Mouse (Mus musculus): ENCODE measurements at regions not wholly inside any gene's neighbourhood (a gene's known extent, or its start where the extent isn't known, plus 50 kb on each side); places are given as distances from the start of the nearest gene placed in this dataset.

DNA sequence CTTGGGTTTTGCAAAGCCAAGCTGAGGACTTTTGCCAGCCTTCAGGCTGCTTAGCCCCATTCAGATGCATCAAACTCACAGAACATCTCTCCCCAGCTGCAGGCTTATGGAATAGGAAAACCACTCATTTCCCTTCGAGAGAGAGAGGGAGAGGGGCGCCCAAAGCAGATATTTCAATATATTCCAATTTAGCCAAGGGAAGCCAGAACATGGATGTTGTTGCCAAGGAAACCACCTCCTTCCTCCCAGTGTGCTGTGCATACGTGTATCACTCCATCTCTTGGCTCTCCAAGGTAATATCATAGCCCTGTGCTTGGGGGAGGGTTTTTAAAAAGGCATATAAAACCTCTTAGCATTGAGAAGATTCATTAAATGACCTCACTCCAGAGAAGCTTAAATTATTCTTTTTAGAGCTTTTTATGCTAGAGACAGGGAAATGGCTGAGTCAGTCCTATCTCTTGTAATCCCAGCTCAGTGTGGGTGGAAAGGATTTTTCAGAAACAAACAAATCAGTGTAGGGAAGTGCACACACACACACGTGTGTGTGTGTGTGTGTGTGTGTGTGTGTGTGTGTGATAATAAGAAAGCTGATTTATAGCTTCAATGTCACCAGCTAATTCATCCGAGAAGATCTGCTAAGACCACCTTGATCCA lies 245.1 kb downstream of the Rps24 start:
- no peak for DNase-seq (ENCODE audit: low read depth, low spot score)

DNA sequence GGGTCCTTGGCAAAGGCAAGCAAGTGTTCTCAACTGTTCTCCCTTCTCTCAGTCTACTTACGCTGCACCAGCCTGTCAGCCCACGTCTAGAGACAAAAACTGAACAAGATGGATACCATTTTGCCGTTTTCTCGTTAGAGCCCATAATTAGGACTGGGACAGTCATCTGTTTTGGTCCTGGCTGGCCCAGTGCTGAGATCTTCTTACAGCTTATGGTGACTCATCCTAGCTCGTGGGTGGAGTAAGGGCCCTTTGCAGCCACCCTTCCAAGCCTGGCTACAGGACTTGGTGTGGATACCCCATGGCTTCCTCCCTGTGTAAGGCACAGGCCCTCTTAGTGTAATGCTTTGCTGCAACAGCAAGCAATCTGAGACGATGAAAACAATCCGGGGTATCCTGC lies 246.4 kb downstream of the Rps24 start:
- DNase-seq (ENCODE audit: low read depth, low spot score) = no peak

DNA sequence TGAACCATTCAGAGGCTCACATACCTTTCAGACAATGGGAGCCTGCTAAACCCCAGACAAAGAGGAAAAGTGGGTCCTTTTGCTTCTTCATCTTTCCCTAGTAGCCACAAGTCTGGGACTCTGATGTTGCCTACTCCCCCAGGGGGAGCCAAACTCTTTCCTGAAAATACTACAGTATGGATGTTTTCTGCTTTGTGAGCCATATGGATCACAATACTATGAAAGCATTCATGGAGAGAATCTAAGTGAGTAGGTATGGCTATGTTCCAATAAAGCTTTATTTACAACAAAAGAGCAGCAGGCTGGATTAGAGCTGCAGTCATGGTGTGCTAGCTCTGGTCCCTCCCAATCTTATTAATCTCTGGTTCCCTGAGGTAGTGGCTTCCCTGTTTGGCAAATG lies 251.9 kb downstream of the Rps24 start:
- no peak for DNase-seq (ENCODE audit: low read depth, low spot score)

DNA sequence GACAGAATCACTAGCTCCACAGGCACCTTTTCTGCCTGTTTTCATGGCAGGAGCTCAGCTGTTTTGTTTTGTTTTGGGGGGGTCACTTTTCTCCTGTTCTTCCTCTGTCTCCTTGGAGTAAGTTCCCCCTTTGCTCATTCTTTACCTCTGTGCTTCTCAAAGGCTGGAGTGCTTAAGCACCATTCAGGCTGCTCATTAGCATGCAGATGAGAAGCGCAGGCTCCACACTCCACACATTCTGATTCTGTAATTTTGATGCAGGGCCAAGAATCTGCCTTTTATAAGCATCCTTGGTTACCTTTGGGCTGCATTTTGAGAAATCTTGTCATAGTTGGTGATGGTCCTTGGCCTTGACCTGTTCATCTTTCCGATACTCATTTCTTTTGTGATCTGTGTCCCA lies 257.5 kb downstream of the Rps24 start:
- DNase-seq (ENCODE audit: low read depth, low spot score) = no peak

DNA sequence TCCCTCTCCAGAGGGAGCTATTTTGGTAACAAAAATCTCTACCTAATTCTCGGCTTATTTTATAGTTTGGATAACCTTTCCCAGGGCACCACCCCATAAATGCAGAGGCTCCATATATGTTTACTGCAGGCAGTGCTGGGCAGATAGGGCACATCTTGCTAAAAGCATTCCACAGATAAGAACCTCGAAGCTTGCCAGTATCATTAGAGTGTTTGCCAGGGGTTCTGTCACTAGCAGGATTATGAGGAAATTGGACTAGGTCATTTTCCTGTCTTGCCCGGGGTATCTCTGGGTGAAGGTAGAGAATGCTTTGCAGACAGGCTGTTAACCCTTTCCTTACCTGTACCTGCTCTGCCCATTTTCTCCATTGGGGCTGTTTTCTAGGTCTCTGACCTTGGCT lies 258.8 kb downstream of the Rps24 start:
- no peak for DNase-seq (ENCODE audit: low read depth, low spot score)

DNA sequence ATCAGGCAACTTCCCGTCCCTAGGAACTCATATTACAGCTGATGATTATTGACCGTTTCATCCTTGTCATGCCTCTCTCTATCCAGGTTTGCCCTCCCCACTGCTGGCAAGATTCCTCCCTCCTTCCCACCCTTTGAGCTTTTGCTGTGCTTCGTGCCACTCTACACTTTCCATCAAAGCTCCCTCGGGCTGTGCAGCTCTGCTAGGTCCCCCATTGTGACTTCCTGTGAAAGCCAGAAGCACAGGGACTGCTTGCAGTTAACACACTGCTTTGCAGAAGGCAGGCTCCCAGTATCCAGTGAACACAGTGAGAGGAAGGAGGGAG lies 260.5 kb downstream of the Rps24 start:
- no peak for DNase-seq (ENCODE audit: low read depth, low spot score)

DNA sequence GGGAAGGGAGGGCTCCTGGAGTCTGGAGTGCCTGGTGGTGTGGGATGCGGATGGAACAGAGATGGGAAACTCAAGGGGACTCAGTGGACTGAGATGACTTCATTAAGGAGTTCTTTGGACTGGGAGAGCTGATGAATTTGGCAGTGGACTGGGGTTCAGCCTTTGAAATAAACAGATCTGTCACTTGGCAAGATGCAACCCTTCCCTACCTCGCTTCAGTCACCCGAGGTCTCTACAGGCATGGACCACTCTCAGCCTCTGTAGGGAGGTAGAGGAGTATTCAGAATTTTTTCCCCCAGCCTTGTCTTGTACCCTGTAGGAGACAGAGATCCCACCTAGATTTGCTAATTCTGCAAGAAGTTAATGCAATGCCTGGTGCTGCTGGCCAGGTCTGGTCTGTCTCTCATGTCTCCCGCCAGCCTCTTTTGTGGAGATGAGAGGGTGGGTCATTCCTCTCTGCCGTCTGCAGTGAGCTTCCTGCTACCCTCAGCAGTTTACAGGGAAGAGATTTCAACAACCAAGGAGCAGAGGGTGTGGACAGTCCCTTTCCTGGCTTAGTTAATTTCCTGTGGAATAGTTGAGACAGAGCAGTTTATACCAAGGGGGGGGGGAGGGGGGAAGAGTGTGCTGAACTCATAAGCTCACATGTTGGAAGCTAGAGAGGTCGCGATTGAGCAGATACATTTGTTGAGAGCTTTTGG lies 261.0 kb downstream of the Rps24 start:
- no peak for DNase-seq (ENCODE audit: low read depth, low spot score)

DNA sequence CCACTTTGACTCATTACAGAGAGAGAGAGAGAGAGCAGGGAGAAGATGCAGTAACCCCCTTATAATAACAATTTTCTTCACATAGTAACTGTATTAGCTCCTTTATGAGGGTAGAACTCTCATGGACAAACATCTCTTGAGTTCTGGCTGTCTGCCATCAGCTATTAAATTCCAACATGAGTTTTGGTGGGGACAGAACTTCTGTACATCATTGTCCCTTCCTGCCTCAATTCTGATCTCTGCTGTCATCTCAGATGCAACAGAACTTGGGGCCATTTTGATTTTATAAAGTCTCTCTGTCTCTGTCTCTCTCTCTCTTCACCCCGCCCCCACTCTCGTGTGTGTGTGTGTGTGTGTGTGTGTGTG lies 261.6 kb downstream of the Rps24 start:
- no peak for DNase-seq (ENCODE audit: low read depth, low spot score)

DNA sequence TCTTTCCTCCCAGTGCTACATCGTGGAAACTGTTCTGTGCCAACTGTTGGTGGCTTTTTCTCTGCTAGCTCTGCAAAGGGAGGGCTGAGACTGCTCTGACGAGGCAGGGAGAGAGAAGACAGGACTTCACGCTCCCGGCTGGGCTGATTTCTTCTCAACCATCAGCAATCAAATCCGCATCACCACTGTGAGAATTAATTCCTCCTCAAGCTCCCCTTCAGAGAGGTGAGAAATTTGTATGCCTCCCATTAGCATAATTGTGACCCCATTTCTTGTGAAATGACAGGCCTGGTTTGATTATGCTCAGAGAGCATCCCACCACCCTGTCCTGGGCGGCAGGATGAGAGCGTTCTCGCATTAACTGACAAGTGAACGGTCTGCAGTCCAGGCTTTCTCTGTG lies 262.4 kb downstream of the Rps24 start:
- DNase-seq (ENCODE audit: low read depth, low spot score) = no peak

DNA sequence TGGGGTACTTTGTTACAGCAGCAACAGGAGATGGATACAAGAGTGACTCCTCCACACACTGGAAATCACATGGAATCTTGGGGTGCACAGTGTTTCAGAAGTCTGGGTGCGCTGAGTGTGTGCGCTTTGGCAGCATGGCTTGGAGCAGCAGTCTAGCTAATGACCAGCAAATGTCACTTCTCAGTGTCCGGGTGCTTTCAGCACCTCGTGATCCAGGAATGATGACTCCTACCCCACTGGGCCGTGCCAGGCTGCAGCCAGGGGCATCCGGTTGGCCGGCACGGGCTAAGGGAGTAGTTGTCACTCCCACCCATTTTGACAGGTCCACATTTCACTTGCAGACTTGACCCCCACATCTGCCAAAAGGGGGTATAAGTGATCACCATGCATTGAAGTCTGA lies 264.3 kb downstream of the Rps24 start:
- no peak for DNase-seq (ENCODE audit: low read depth, low spot score)

DNA sequence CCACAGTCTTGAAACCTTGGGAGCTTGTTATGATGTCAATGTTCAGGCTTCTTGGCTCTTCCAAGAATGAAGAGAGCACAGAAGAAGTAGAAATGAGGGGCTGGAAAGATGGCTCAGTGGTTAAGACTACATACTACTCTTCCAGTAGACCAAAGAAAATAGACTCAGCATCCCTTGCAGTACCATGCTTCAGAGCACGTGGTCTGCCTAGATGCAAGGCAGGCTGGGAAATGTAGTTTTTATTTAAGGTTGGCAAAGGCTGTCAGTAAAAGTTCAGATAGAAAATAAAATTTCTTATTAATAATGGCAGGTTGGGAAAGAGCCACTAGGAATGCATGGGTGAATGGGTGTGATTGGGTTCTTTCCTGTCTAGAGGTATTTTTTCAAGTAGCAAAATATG lies 267.8 kb downstream of the Rps24 start:
- no peak for DNase-seq (ENCODE audit: low read depth, low spot score)

DNA sequence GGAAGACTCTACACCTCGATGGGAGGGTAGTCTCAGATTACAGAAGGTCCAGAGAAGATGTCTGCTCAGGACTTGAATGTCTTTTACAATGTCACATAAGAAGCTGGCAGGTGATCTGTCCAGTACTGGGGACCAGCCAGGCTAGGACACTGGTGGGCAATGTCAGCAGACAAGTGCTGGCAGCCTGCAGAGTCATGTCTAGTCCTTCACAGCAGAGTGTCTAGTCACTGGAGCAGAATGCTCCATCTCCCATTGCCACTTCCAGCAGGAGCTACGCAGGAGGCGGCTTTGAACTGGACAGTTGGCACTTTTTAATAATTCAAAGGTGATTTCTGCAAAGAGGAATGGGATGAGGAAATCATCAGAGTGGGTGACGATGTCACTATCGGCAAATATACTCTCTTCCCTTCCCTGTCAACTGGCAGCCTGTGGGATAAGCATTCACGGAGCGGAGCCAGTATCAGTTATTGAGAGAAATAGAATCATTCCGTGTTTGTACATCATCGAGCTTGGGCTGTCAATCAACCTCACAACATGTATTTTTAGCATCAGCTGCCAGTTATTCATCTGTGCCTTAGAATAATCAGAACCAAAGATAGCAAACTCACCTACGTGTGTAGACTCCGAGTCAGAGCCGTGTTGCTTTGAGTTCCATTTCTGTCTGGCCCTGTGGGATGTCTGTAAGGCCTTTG lies 268.6 kb downstream of the Rps24 start:
- no peak for DNase-seq (ENCODE audit: low read depth, low spot score)

DNA sequence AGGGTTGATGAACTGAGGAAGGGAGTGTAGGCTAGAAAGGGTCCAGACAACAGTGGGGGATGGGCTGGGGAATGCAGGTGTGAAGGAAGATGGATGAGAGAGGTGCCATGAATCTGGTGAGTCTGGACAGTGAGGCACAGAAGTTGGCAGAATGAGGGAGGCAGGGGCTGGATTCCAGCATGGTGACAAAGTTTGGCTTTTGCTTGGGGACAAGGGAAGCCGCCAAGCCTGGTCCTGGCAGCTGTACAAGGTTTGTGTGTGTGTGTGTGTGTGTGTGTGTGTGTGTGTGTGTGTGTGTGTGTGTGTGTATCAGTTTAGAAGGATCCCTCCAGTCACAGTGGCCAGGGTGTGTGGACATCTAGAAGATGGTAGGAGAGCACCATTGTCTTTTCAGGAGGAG lies 270.4 kb downstream of the Rps24 start:
- no peak for DNase-seq (ENCODE audit: low read depth, low spot score)

DNA sequence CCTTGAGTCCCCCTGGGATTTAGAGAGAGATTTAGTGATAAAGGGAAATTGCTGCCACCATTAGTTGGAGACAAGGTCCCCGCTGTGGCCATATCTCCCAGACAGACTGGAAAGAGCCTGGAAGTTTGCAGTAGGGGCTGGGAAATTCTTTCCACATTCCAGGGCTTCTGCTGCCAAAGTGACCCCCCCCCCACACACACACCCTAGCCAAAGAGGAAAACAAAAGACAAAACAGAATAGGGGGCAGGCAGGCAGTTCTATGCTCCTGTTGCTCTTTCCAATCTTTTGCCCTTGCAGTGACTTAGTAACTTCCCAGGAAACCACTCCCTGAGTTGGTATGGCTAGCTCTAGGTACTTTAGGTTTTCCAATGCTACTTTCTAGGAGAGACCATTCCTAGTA lies 270.9 kb downstream of the Rps24 start:
- DNase-seq (ENCODE audit: low read depth, low spot score) = peak; percentile 49

DNA sequence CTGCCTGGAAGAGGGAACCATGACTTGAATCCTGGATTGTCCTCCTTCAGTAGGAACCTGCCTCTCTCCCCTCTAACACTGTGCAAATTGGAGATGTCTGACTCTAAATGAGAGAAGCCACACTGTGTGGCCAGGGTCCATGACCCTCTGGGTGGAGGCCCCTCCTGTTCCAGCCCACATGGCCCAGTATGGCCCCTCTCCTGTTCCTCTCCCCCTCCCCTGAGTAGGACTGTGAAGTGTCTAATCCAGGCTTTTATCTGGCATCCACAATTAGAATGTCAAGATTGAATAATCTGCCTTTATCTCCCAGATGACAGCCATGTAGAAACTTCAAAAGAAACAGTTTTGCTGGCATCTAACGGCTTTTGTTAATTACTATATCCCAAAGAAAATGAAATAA lies 274.0 kb downstream of the Rps24 start:
- no peak for DNase-seq (ENCODE audit: low read depth, low spot score)

DNA sequence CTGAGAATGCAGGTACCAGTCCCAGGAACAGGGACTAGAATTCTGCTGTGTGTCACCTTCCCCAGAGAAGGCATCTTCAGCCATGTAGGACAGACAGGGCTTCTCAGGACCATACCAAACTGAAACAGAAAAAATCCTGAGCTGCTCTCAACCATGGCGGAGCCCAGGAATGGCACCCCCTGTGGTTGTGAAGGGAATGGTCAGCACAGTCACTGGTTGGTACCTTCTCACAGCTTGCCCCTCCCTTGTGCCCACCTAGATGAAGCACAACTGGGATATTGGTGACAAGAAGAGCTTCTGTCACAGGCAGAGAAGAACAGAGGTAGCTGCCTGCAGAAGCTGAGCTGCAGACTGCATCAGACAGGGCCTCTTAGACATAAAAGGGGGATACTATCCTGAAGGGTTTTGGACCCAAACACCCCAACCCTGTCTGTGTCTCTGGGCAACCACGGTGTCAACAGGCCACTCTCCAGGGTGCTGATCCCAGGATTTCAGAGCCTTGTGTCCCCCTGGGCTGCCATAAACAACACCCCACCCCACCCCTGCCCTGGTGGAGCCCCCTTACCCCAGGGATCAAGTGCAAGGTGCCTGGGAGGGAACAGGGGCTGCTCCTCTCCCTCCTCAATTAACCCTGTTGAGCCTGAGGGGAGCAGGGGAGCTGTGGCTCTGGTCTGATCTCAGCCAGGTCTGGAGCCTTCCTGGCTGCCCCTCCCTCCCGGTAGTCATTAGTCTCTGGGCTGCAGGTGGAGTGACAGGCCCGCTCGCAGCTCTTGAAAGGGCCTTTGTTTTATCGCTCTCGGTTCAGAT lies 275.7 kb downstream of the Rps24 start:
- DNase-seq (ENCODE audit: low read depth, low spot score) = no peak

DNA sequence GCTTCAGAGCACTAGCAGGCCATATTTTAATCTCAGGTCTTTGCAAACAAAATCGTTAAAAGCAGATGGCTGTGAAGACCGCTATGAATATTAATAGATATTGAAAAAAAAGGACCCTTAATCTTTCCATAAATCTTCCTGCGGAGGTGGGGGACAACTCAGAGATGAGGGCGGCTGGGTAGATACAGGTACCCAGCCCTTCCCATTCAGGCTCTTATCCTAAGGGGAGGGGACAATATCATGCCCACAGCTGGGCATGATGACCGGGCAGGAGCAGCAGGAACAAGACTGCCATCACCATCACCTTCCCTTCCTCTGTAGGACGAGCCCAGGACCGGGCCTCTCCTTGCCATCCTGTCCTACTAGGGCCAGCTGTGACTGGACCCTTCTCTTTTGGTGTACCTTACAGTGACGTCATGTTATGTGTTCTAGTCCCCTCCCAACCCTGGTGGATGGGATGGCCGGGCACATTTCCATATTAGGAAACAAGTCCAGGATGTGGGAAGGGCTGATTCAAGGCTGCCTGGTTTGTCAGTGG lies 276.4 kb downstream of the Rps24 start:
- no peak for DNase-seq (ENCODE audit: low read depth, low spot score)

DNA sequence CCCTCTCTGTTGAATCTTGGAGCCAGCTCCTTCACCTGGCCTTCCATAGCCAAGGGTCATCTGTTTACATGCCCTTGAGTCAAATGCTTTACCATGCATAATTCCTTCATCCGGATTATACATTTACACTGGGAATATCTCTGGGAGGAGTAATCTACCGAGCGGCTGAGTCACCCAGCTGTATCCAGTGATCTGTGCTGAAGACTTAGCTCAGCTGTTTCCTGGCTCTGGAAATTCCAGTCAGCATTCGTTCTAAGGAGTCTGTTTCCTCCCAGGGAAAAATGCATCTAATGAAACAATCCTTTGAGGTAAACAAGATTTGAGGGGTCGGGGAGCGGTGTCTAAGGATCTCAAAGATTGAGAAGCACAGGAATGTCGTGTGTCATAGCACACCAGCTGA lies 276.9 kb downstream of the Rps24 start:
- no peak for DNase-seq (ENCODE audit: low read depth, low spot score)

DNA sequence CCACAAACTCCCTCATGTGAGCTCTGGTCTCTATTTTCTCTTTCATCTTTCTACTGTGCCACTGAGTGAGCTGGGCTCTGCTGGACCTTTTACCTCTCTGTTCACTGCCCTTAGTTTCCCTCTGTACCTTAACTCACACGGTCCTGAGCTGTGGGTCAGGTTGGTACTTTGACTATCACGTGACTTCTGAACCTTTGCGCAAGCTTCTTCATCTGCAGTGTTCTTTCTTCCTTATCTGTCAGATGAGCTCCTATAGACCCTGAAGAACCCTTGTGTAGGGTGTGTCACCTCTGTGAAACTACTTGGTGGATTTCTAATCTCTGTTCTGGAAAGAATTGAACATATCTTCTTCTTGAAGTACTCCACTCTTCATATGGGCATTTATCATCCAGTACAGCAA lies 279.3 kb downstream of the Rps24 start:
- DNase-seq (ENCODE audit: low read depth, low spot score) = no peak

DNA sequence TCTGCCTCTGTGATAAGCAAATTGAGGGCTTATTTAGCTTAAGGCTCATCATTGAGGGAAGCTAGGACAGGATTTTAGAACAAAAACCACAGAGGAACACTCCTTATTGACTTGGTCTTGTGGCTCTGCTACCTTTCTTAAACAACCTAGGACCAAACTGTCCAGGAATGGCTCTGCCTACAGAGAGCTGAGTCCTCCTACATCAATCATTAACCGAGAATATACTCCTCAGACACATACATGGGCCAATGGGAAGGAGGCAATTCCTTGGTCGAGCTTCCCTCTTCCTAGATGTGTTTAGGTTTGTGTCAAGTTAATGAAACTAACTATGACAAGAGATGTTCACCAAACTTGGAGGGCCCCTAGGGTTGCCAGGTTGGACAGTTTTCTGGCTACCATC lies 279.8 kb downstream of the Rps24 start:
- no peak for DNase-seq (ENCODE audit: low read depth, low spot score)

DNA sequence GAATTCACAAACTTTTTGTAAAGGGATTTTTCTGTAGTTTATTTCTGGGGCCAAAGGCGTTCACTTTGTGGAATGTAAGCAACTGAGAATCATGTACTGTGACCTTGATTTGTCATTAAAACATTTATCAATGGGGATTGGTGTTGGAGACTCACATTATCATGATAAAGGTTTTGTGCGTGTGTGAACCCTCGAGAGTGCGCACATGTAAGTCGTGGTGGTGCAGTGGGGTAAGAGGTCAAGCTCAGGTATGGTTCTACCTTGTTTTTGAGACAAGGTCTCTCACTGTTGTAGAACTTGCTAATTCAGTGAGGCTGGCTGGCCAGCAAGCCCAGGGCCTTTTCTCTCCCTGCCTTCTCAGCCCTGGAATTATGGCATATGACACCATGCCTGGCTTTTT lies 280.4 kb downstream of the Rps24 start:
- DNase-seq (ENCODE audit: low read depth, low spot score) = no peak

DNA sequence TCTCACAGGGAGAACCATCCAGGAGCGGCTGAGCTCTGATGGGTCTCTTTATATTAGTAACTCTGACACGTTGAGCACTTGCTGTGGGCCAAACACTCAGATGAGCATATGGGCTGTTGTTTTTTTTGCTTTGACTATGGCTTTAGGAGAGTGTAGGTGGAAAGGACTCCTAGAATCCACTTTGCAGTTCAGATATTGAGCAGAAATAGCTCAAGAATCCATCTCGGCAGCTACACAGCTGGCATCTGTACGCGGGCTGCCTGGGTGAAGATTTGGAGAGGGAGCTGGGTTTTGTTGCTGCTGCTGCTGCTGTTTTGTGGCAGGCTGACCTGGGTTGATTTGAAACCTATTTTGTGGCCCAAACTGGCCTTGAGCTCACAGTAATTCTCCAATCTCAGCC lies 281.0 kb downstream of the Rps24 start:
- no peak for DNase-seq (ENCODE audit: low read depth, low spot score)
